Mouse (Mus musculus) embryonic facial prominence, embryonic 11.5 days (tissue): ENCODE data around the gene Glipr1. TPM values are rescaled to one million over a fixed set of nuclear protein-coding genes. Genes with fewer than 3 reads are reported as not detected.

ENCODE experiments used
- ATAC-seq: fragments of 200-750 bp; cut with Nextera tagmentation; replicated peaks from 2 replicates; pipeline ENCODE4 v1.8.0; 2017; ENCODE audit warnings: low read depth; ENCODE audit not compliant: insufficient number of reproducible peaks, low FRiP score, low TSS enrichment
- DNase-seq: peaks from one replicate; pipeline ENCODE4 v3.0.0-alpha.2; 2015; ENCODE audit warnings: low spot score
- H3K27ac ChIP-seq: fragments of 300-500 bp; sonication (generic); replicated peaks from 2 replicates; pipeline ENCODE4 v1.5.1; 2014; ENCODE audit warnings: mild to moderate bottlenecking, low read depth, low read length, control low read depth
- H3K27me3 ChIP-seq: fragments of 300-500 bp; sonication (generic); 2 replicates; pipeline ENCODE4 v1.6.1; 2014; ENCODE audit warnings: mild to moderate bottlenecking, low read length, moderate library complexity, mixed read lengths; ENCODE audit not compliant: control insufficient read depth, insufficient read depth
- H3K36me3 ChIP-seq: fragments of 300-500 bp; sonication (generic); replicated peaks from 2 replicates; pipeline ENCODE4 v1.6.1; 2014; ENCODE audit warnings: low read depth, mild to moderate bottlenecking, low read length, moderate library complexity, mixed read lengths; ENCODE audit not compliant: control insufficient read depth, insufficient read depth
- H3K4me1 ChIP-seq: fragments of 300-500 bp; sonication (generic); 2 replicates; pipeline ENCODE4 v1.6.1; 2014; ENCODE audit warnings: low read length, mixed read lengths; ENCODE audit not compliant: control insufficient read depth, insufficient read depth
- H3K4me2 ChIP-seq: fragments of 300-500 bp; sonication (generic); 2 replicates; pipeline ENCODE4 v1.6.1; 2014; ENCODE audit warnings: low read depth, mild to moderate bottlenecking, control low read depth, low read length, moderate library complexity
- H3K4me3 ChIP-seq: fragments of 300-500 bp; sonication (generic); 2 replicates; pipeline ENCODE4 v1.5.1; 2014; ENCODE audit warnings: low read depth, low read length, control low read depth
- H3K9ac ChIP-seq: fragments of 300-500 bp; sonication (generic); replicated peaks from 2 replicates; pipeline ENCODE4 v1.6.1; 2014; ENCODE audit warnings: mild to moderate bottlenecking, control low read depth, low read length
- H3K9me3 ChIP-seq: fragments of 300-500 bp; sonication (generic); replicated peaks from 2 replicates; pipeline ENCODE4 v1.6.1; 2016; ENCODE audit warnings: mild to moderate bottlenecking, low read length, inconsistent platforms, mixed read lengths; ENCODE audit not compliant: control insufficient read depth
- WGBS: fragments of 180-500 bp; shearing (Covaris S2); extraction: QIAGEN DNeasy Blood & Tissue Kit; methylation state at CpG from one replicate; pipeline ENCODE4 v1.1.7; 2014; 5-methylcytosine and 5-hydroxymethylcytosine counted together
- polyA plus RNA-seq: library from polyadenylated mRNA; unstranded; fragments of >200 nt; fragmentation: Nextera tagmentation; extraction: Ambion mirVana; gene quantifications from 2 replicates; pipeline ENCODE4 v1.2.1, GENCODE M21; 2014

The Glipr1 gene
- polyA plus RNA-seq, 1 experiment from 2014 or later, result 0.86 TPM

DNA sequence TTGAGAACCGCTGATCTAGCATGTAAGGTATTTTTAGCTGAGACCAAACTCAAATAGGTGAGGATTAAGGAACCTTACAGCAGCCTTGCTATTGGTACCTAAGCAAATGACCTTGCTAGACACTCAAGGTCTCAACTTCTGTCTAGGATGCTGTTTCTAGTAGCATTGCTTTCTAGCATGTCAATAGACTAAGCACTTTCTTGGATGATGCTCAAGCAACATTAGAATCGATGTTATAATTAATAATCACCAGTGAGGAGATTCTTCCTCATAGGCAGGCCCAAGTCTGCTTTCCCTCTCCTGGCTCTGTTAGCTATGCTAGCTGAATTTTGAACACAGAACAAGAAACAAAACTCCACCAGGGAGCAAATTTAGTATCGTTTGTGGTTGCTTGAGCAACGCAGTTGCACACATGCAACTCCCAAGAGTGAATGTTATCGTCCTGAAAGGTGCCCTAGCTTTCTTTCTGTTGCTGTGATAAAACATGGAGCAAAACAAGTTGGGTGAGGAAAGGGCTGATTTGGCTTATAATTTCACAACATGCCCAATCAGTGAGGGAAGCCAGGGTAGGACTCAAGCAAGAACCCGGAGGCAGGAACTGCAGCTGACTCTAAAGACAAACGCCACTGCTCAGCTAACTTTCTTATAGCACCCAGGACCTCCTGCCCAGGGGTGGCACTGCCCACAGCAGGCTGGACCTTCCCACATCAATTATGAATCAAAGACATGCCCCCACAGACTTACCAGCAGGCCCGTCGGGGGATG is 493 bp downstream of the Glipr1 start:
- Histone ChIP-seq H3K4me3 (no peak overlapping the region), H3K9ac (no peak overlapping the region), H3K27ac (no peak overlapping the region), H3K9me3 (no peaks in the 10 kb centered on the region), H3K27me3 (no peaks in the 10 kb centered on the region), H3K36me3 (no peaks in the 10 kb centered on the region), H3K4me2 (no peak overlapping the region), H3K4me1 (no peaks in the 10 kb centered on the region)
- ATAC-seq (no peak), DNase-seq (no peak)
- WGBS, result 88% methylated on average over 9 of the region's 9 CpGs

DNA sequence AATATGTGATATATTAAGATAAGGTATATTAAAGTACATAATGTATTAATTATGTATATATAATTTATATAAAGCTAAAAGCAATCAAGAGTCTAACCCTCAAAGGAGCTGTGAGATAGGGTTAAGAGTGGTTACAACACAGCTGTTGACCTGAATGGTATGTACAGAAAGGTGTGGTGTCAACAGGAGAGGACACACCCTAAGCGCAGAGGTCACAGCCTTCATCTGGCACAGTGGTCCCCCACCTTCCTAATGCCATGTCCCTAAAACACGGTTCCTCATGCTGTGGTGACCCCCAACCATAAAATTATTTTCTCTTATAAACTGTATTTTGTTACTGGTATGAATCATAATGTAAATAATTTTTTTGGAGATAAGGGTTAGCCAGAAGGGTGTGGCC is 1.1 kb downstream of the Glipr1 start:
- no peak overlapping the region for H3K27ac ChIP-seq
- no peaks in the 10 kb centered on the region for H3K9me3 ChIP-seq
- no peak overlapping the region for H3K4me3 ChIP-seq
- no peaks in the 10 kb centered on the region for H3K27me3 ChIP-seq
- DNase-seq (no peak), ATAC-seq (no peak)
- no peak overlapping the region for H3K4me2 ChIP-seq
- WGBS, result 84% methylated on average over 2 of the region's 2 CpGs
- H3K4me1 ChIP-seq, result no peaks in the 10 kb centered on the region
- no peak overlapping the region for H3K9ac ChIP-seq
- no peaks in the 10 kb centered on the region for H3K36me3 ChIP-seq

DNA sequence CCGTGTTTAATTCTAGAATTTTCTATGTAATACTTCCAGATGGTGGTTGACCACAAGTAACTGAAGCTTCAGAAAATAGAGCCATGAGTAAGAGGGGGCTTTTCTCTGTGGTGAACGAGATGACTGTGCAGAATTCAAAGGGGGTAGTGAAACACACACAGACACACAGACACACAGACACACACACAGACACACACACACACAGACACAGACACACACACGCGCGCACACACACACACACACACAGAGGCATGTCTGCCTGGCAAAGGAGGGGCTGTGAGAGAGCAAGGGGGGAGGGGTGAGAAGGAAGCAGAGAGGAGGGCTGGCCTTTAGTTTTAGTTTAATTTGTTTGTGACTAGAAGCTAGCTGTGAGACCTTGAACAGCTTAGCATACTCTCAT is 1.9 kb downstream of the Glipr1 start:
- DNase-seq, result no peak
- Histone ChIP-seq H3K27ac (no peak overlapping the region), H3K27me3 (no peaks in the 10 kb centered on the region), H3K36me3 (no peaks in the 10 kb centered on the region), H3K9me3 (no peaks in the 10 kb centered on the region), H3K4me1 (no peaks in the 10 kb centered on the region), H3K4me2 (no peak overlapping the region), H3K9ac (no peak overlapping the region), H3K4me3 (no peak overlapping the region)
- WGBS, result 85% methylated on average over 5 of the region's 5 CpGs
- no peak for ATAC-seq

DNA sequence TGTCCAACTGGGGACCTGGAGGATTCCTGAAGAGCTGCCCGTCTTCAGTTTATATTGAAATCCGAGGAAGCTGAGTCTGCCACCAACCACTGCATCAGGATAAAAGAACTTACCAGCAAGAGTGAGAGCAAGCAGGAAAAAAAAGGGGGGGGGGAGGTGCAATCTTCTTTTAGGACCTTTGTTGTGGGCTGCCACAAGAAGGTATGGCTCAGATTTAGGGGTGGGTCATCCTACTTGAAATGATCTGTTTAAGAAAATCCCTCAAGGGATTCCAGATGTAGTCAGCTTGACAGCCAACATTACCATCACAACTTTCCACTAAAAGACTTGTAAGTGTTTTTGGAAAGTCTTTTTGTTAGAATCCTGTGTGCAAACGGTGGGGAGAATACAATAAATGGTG is 2.7 kb downstream of the Glipr1 start:
- no peaks in the 10 kb centered on the region for H3K27me3 ChIP-seq
- H3K36me3 ChIP-seq, result no peaks in the 10 kb centered on the region
- no peak overlapping the region for H3K4me2 ChIP-seq
- no peak overlapping the region for H3K27ac ChIP-seq
- H3K9ac ChIP-seq, result no peak overlapping the region
- DNase-seq (no peak), ATAC-seq (no peak)
- no peak overlapping the region for H3K4me3 ChIP-seq
- H3K9me3 ChIP-seq, result no peaks in the 10 kb centered on the region
- WGBS, result 52% methylated on average over 3 of the region's 3 CpGs
- H3K4me1 ChIP-seq, result no peaks in the 10 kb centered on the region

DNA sequence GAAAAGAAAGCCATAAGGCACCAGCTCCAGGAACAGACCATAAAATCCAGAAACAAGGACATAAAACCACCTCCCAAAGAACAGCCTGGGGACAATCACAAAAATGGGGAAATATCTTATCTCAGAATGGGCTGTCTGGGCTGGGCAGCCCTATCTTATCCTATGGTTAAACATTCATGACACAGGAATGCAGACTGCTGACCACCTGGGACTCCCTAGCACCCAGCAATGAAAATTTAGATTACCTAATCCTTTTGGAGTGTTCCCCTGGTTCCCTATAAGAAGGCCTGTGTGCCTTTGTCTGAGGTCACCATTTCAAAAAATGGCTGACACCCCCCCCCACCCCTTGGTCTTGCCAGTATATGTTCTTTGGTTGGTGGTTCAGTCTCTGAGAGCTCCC is 4.8 kb downstream of the Glipr1 start:
- Histone ChIP-seq H3K9ac (no peak overlapping the region), H3K27ac (no peak overlapping the region), H3K36me3 (no peaks in the 10 kb centered on the region), H3K4me3 (no peak overlapping the region), H3K4me1 (no peaks in the 10 kb centered on the region), H3K9me3 (no peaks in the 10 kb centered on the region), H3K4me2 (no peak overlapping the region), H3K27me3 (no peaks in the 10 kb centered on the region)
- ATAC-seq (no peak), DNase-seq (no peak)

DNA sequence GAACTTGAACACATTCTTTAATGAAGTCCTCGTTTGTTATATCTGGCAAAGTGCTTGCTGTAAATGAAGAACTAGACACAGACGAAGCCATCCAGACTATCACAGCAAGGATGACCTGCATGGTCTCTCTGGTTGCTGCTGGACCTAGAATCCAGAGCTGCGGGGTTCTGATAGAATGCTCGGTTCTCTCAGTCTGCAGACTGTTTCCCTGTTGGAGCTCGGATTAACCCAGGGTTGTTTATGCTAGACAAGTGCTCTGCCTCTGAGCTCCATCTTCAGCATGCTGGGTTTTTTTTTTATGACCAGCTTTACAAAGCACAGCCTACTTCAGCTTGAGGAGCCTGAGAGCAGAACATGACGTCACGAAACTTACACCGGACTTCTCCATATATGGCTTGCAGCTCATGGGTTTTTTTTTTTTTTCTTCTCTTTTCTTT is 5.5 kb downstream of the Glipr1 start:
- no peak overlapping the region for H3K4me3 ChIP-seq
- 76% methylated on average over 8 of the region's 8 CpGs for WGBS
- H3K27me3 ChIP-seq, result no peaks in the 10 kb centered on the region
- no peak overlapping the region for H3K27ac ChIP-seq
- H3K4me1 ChIP-seq, result no peaks in the 10 kb centered on the region
- DNase-seq, result no peak
- H3K9me3 ChIP-seq, result no peaks in the 10 kb centered on the region
- no peak for ATAC-seq
- no peak overlapping the region for H3K9ac ChIP-seq
- no peaks in the 10 kb centered on the region for H3K36me3 ChIP-seq
- H3K4me2 ChIP-seq, result no peak overlapping the region

DNA sequence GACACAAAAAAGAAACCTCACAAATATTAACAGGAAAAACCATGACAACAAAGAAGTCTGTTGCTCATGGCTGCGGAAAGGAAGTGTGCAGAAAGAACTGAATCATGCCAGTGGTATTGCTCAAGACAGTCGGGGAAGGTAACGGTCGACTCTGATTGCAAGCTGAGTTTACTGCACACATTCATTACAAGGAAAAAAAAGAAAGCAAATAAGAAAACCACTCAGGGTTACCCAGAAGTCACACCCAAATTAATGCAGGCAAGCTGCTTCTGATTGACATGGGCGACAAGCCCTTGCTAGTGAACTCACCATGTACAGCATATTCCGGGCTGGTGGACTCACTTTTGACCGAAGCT is 5.9 kb downstream of the Glipr1 start:
- H3K9me3 ChIP-seq, result no peaks in the 10 kb centered on the region
- no peak overlapping the region for H3K4me2 ChIP-seq
- H3K27ac ChIP-seq, result no peak overlapping the region
- DNase-seq (no peak), ATAC-seq (no peak)
- H3K9ac ChIP-seq, result no peak overlapping the region
- H3K4me3 ChIP-seq, result no peak overlapping the region
- H3K4me1 ChIP-seq, result no peaks in the 10 kb centered on the region
- H3K36me3 ChIP-seq, result no peaks in the 10 kb centered on the region
- no peaks in the 10 kb centered on the region for H3K27me3 ChIP-seq
- WGBS, result 93% methylated on average over 7 of the region's 7 CpGs

DNA sequence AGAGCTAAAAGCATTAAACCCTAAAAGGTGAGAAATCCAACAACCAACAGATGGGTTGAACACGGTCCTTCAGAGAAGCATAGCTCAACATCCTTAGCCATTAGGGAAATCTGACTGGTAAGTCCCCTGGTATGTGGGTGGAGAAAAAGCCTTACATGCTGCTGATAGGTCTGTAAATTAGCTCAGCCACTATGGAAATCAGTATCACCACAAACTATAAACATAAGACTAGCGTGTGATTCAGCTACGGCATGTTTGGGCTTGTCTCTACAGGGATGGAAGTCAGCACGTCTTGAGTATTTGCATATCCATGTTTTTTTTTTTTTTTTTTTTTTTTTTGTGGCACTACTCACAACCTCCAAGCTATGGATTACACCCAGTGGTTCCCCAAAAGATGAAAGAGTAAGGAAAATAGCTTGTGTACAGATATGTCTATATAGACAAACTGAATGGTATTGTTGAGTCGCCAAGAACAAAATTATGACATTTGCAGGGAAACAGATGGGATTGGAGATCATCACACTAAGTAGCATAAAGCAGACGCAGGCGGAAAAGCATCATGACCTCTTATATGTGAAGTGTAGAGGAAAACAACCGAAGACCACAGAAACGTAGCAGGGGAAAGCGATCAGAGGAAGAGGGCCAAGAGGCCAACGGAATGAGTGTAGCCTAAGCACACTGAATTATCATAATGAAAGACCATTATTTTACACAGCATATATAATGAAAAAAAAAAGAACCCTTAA is 6.5 kb downstream of the Glipr1 start:
- no peaks in the 10 kb centered on the region for H3K27me3 ChIP-seq
- no peak overlapping the region for H3K4me2 ChIP-seq
- H3K9me3 ChIP-seq, result no peaks in the 10 kb centered on the region
- H3K27ac ChIP-seq, result no peak overlapping the region
- H3K36me3 ChIP-seq, result no peaks in the 10 kb centered on the region
- no peak for ATAC-seq
- no peak overlapping the region for H3K9ac ChIP-seq
- H3K4me3 ChIP-seq, result no peak overlapping the region
- no peak for DNase-seq
- WGBS, result 89% methylated on average over 11 of the region's 11 CpGs
- H3K4me1 ChIP-seq, result no peaks in the 10 kb centered on the region
